Mouse (Mus musculus): ENCODE measurements around the gene Mymx. TPM values are rescaled to one million over a fixed set of nuclear protein-coding genes. Genes with fewer than 3 reads are reported as not detected.

Mymx gene
- polyA plus RNA-seq, 1 experiment from 2014 or later: not detected

GRCm38 (mm10) chr17:45606992-45607879 is 5.3 kb upstream of the Mymx start:
- no peak overlapping the region for H3K4me2 ChIP-seq

GRCm38 (mm10) chr17:45602984-45603383 is 1.1 kb upstream of the Mymx start:
- WGBS (ENCODE audit: insufficient replicate concordance): 72% methylated on average over 3 of the region's 3 CpGs
- Histone ChIP-seq H3K4me3 (no peak overlapping the region), H3K27ac (no peak overlapping the region), H3K9me3 (replicated peaks) (no peaks in the 10 kb centered on the region), H3K27me3 (replicated peaks) (peaks cover 14% of the 10 kb centered on the region), H3K36me3 (no peaks in the 10 kb centered on the region), H3K4me1 (peaks cover 55% of the 10 kb centered on the region), H3K9ac (no peak overlapping the region), H3K4me2 (no peak overlapping the region)
- no peak for ATAC-seq

More at GRCm38 (mm10) chr17:45606992-45607879, 5.3 kb upstream of the Mymx start:
- no peak overlapping the region for H3K27ac ChIP-seq
- 78% methylated on average over 15 of the region's 15 CpGs for WGBS (ENCODE audit: insufficient replicate concordance)
- no peak for ATAC-seq
- H3K4me3 ChIP-seq: no peak overlapping the region
- peaks cover 7% of the 10 kb centered on the region for H3K27me3 ChIP-seq (replicated peaks)
- no peaks in the 10 kb centered on the region for H3K9me3 ChIP-seq (replicated peaks)
- no peak overlapping the region for H3K9ac ChIP-seq
- H3K36me3 ChIP-seq: no peaks in the 10 kb centered on the region
- H3K4me1 ChIP-seq: peaks cover 44% of the 10 kb centered on the region

- Histone ChIP-seq H3K4me3 (peak overlapping the region; percentile 30), H3K27ac (0 out of 2 replicates have a peak overlapping the region, but pooled peaks have one; percentile 43), H3K9me3 (replicated peaks) (no peaks in the 10 kb centered on the region), H3K36me3 (no peaks in the 10 kb centered on the region), H3K27me3 (replicated peaks) (peaks cover 14% of the 10 kb centered on the region), H3K4me2 (peak overlapping the region; percentile 71), H3K9ac (peak overlapping the region; percentile 54), H3K4me1 (peaks cover 72% of the 10 kb centered on the region)
- ATAC-seq: 0 out of 2 replicates have a peak, but pooled peaks have one; percentile 9
- 24% methylated on average over 22 of the region's 22 CpGs for WGBS (ENCODE audit: insufficient replicate concordance)
Measured at GRCm38 (mm10) chr17:45601325-45601724, 577 bp downstream of the Mymx start.

- no peak overlapping the region for H3K27ac ChIP-seq
Measured at GRCm38 (mm10) chr17:45600267-45600666, 1.6 kb downstream of the Mymx start.

GRCm38 (mm10) chr17:45599446-45600242 is 2.3 kb downstream of the Mymx start, which contains the start of gene Slc29a1:
Gene Slc29a1, minus strand, starts transcription at chr17:45599606.
- peak; percentile 50 for ATAC-seq

More at GRCm38 (mm10) chr17:45600267-45600666, 1.6 kb downstream of the Mymx start:
- H3K36me3 ChIP-seq: no peaks in the 10 kb centered on the region
- no peak for ATAC-seq
- H3K9ac ChIP-seq: 0 out of 2 replicates have a peak overlapping the region, but pooled peaks have one; percentile 17
- no peak overlapping the region for H3K4me3 ChIP-seq
- 67% methylated on average over 8 of the region's 8 CpGs for WGBS (ENCODE audit: insufficient replicate concordance)
- H3K27me3 ChIP-seq (replicated peaks): peaks cover 14% of the 10 kb centered on the region
- peak overlapping the region; percentile 71; the same call in 1 of the 2 replicates for H3K4me2 ChIP-seq
- H3K9me3 ChIP-seq (replicated peaks): no peaks in the 10 kb centered on the region
- H3K4me1 ChIP-seq: peaks cover 81% of the 10 kb centered on the region

GRCm38 (mm10) chr17:45598891-45599290 is 3.0 kb downstream of the Mymx start:
- Histone ChIP-seq H3K36me3 (no peaks in the 10 kb centered on the region), H3K27me3 (replicated peaks) (peaks cover 12% of the 10 kb centered on the region), H3K27ac (no peak overlapping the region), H3K9ac (peak overlapping the region; percentile 67), H3K4me1 (peaks cover 84% of the 10 kb centered on the region), H3K9me3 (replicated peaks) (no peaks in the 10 kb centered on the region), H3K4me2 (peak overlapping the region; percentile 86), H3K4me3 (peak overlapping the region; percentile 50; the same call in 1 of the 2 replicates)
- WGBS (ENCODE audit: insufficient replicate concordance): 48% methylated on average over 3 of the region's 3 CpGs
- no peak for ATAC-seq

More at GRCm38 (mm10) chr17:45599446-45600242, 2.3 kb downstream of the Mymx start, which contains the start of gene Slc29a1:
- Histone ChIP-seq H3K9me3 (replicated peaks) (no peaks in the 10 kb centered on the region), H3K4me2 (peak within 1 kb of the TSS; percentile 86), H3K4me3 (peak within 1 kb of the TSS; percentile 50), H3K4me1 (peaks cover 82% of the 10 kb centered on the region), H3K27ac (peak within 1 kb of the TSS; percentile 45), H3K9ac (peak within 1 kb of the TSS; percentile 67), H3K27me3 (replicated peaks) (peaks cover 14% of the 10 kb centered on the region), H3K36me3 (no peaks in the 10 kb centered on the region)
- 20% methylated on average over 32 of the region's 32 CpGs for WGBS (ENCODE audit: insufficient replicate concordance)

- no peaks in the 10 kb centered on the region for H3K9me3 ChIP-seq (replicated peaks)
- WGBS (ENCODE audit: insufficient replicate concordance): 85% methylated on average over 2 of the region's 2 CpGs
- peaks cover 7% of the 10 kb centered on the region for H3K27me3 ChIP-seq (replicated peaks)
- peak overlapping the region; percentile 23; the same call in 1 of the 2 replicates for H3K27ac ChIP-seq
- H3K4me3 ChIP-seq: no peak overlapping the region
- H3K4me1 ChIP-seq: peaks cover 88% of the 10 kb centered on the region
- H3K9ac ChIP-seq: no peak overlapping the region
- ATAC-seq: no peak
- no peak overlapping the region for H3K4me2 ChIP-seq
- no peaks in the 10 kb centered on the region for H3K36me3 ChIP-seq
Measured at GRCm38 (mm10) chr17:45598376-45598775, 3.5 kb downstream of the Mymx start.

GRCm38 (mm10) chr17:45597787-45598186 is 4.1 kb downstream of the Mymx start:
- Histone ChIP-seq H3K9ac (no peak overlapping the region), H3K36me3 (no peaks in the 10 kb centered on the region), H3K4me3 (no peak overlapping the region), H3K4me2 (no peak overlapping the region), H3K4me1 (peaks cover 92% of the 10 kb centered on the region), H3K27ac (peak overlapping the region; percentile 33; the same call in 1 of the 2 replicates), H3K27me3 (replicated peaks) (peaks cover 6% of the 10 kb centered on the region), H3K9me3 (replicated peaks) (no peaks in the 10 kb centered on the region)
- 22% methylated on average over 3 of the region's 3 CpGs for whole genome bisulfite sequencing (ENCODE audit: insufficient replicate concordance)
- no peak for ATAC-seq

GRCm38 (mm10) chr17:45596631-45597396 is 5.1 kb downstream of the Mymx start:
- no peaks in the 10 kb centered on the region for H3K9me3 ChIP-seq (replicated peaks)
- peak; percentile 28 for ATAC-seq
- 0 out of 2 replicates have a peak overlapping the region, but pooled peaks have one; percentile 6 for H3K9ac ChIP-seq
- peaks cover 6% of the 10 kb centered on the region for H3K36me3 ChIP-seq
- no peak overlapping the region for H3K4me3 ChIP-seq
- H3K4me2 ChIP-seq: peak overlapping the region; percentile 93
- peaks cover 6% of the 10 kb centered on the region; the same call in 1 of the 2 replicates for H3K27me3 ChIP-seq (replicated peaks)
- WGBS (ENCODE audit: insufficient replicate concordance): 33% methylated on average over 11 of the region's 11 CpGs
- peak overlapping the region; percentile 93 for H3K27ac ChIP-seq
- H3K4me1 ChIP-seq: peaks cover 94% of the 10 kb centered on the region

- H3K4me1 ChIP-seq: peaks cover 94% of the 10 kb centered on the region
- H3K4me2 ChIP-seq: peak overlapping the region; percentile 93
- H3K4me3 ChIP-seq: peak overlapping the region; percentile 81
- H3K27ac ChIP-seq: peak overlapping the region; percentile 93
- peaks cover 15% of the 10 kb centered on the region for H3K36me3 ChIP-seq
- whole genome bisulfite sequencing (ENCODE audit: insufficient replicate concordance): 11% methylated on average over 23 of the region's 23 CpGs
- H3K9ac ChIP-seq: peak overlapping the region; percentile 89
- no peak for ATAC-seq
- H3K9me3 ChIP-seq (replicated peaks): no peaks in the 10 kb centered on the region
- H3K27me3 ChIP-seq (replicated peaks): no peaks in the 10 kb centered on the region
Measured at GRCm38 (mm10) chr17:45595736-45596390, 6.0 kb downstream of the Mymx start.

Measured in liver, embryonic 12.5 days (tissue).